Mouse (Mus musculus) kidney, postnatal 10 days (tissue): ENCODE results near the gene Adamts17.

Experiments
- DNase-seq: peaks from one replicate; pipeline ENCODE4 v3.0.0; 2021; ENCODE audit warnings: mixed read lengths

The Adamts17 gene

GRCm38 (mm10) chr7:66839463-66840007, at the start of gene Adamts17:
Adamts17 (plus strand) TSS chr7:66839735.
- DNase-seq, result peak; percentile 96

- peak; percentile 51 for DNase-seq
These were observed 49.4 kb upstream of the Adamts17 start for GRCm38 (mm10) chr7:66789860-66790748.

GRCm38 (mm10) chr7:66791022-66791421, 48.5 kb upstream of the Adamts17 start:
- DNase-seq, result no peak

- DNase-seq, result no peak
These were observed 42.6 kb upstream of the Adamts17 start for GRCm38 (mm10) chr7:66796909-66797308.

- DNase-seq, result no peak
These were observed 42.2 kb upstream of the Adamts17 start for GRCm38 (mm10) chr7:66797345-66797744.

- DNase-seq, result peak; percentile 52
These were observed 40.7 kb upstream of the Adamts17 start for GRCm38 (mm10) chr7:66798826-66799225.

- no peak for DNase-seq
These were observed 38.8 kb upstream of the Adamts17 start for GRCm38 (mm10) chr7:66800784-66801183.

- no peak for DNase-seq
These were observed 37.8 kb upstream of the Adamts17 start for GRCm38 (mm10) chr7:66801785-66802184.

GRCm38 (mm10) chr7:66803798-66804197, 35.7 kb upstream of the Adamts17 start:
- no peak for DNase-seq

- DNase-seq, result no peak
These were observed 32.7 kb upstream of the Adamts17 start for GRCm38 (mm10) chr7:66806801-66807200.

- DNase-seq, result no peak
These were observed 29.1 kb upstream of the Adamts17 start for GRCm38 (mm10) chr7:66810436-66810835.

GRCm38 (mm10) chr7:66811294-66811693, 28.2 kb upstream of the Adamts17 start:
- DNase-seq, result no peak

GRCm38 (mm10) chr7:66812289-66812688, 27.2 kb upstream of the Adamts17 start:
- DNase-seq, result no peak

- no peak for DNase-seq
These were observed 26.8 kb upstream of the Adamts17 start for GRCm38 (mm10) chr7:66812737-66813136.

- DNase-seq, result no peak
These were observed 26.4 kb upstream of the Adamts17 start for GRCm38 (mm10) chr7:66813172-66813571.

- no peak for DNase-seq
These were observed 24.0 kb upstream of the Adamts17 start for GRCm38 (mm10) chr7:66815526-66815925.

- peak; percentile 74 for DNase-seq
These were observed 19.5 kb upstream of the Adamts17 start for GRCm38 (mm10) chr7:66820034-66820433.

GRCm38 (mm10) chr7:66830803-66831202, 8.7 kb upstream of the Adamts17 start:
- no peak for DNase-seq

- peak; percentile 76 for DNase-seq
These were observed 8.2 kb upstream of the Adamts17 start for GRCm38 (mm10) chr7:66831295-66831694.

- peak; percentile 70 for DNase-seq
These were observed 629 bp downstream of the Adamts17 start for GRCm38 (mm10) chr7:66840008-66840719.

GRCm38 (mm10) chr7:66841165-66841564, 1.6 kb downstream of the Adamts17 start:
- no peak for DNase-seq

GRCm38 (mm10) chr7:66842021-66842420, 2.5 kb downstream of the Adamts17 start:
- DNase-seq, result peak; percentile 87

- no peak for DNase-seq
These were observed 4.3 kb downstream of the Adamts17 start for GRCm38 (mm10) chr7:66843846-66844245.

- DNase-seq, result no peak
These were observed 7.0 kb downstream of the Adamts17 start for GRCm38 (mm10) chr7:66846582-66846981.
